Mouse (Mus musculus) left cerebral cortex, postnatal 4 days (tissue): ENCODE measurements around the gene Gm21170. TPM values are rescaled to one million over a fixed set of nuclear protein-coding genes. Genes with fewer than 3 reads are reported as not detected.
"Not testable (repeated sequence)": the region's sequence is repeated elsewhere in the genome, so short reads cannot be mapped to it uniquely, and the experiment has no call there.

Experiments used
- DNase-seq: peaks from one replicate; pipeline ENCODE4 v3.0.0-alpha.2; 2022
- intact Hi-C: fragments of 180-260 bp; cut with DNase I; formaldehyde crosslinking; loops from one replicate; pipeline ENCODE4 v1.15.1; 2025
- total RNA-seq, 2 experiments: library from RNA; stranded (reverse); gene quantifications; 2 replicates each; pipeline ENCODE4 v1.2.3; 2021

The Gm21170 gene
- not detected for total RNA-seq

- DNase-seq, intact Hi-C loops: not testable (repeated sequence)
These were observed at the start of gene Gm21170 for GRCm38 (mm10) chrY:47690998-47691397. Gm21170 (minus strand) TSS chrY:47691098.

Other genes starting within 250 kb of the Gm21170 start
- not detected for gene Gm21256, start 240.1 kb downstream of the Gm21170 start, total RNA-seq